Mouse (Mus musculus): ENCODE measurements around the gene B4galt2. TPM values are rescaled to one million over a fixed set of nuclear protein-coding genes. Genes with fewer than 3 reads are reported as not detected.

Gene B4galt2
- total RNA-seq (2021) = 10 to 100 TPM in 1 of 2 experiments, 1 to 10 TPM in 1; 9.9 to 12.9 TPM
- long read RNA-seq, experiment 1, transcript B4galt2-201 (8 exons, 2,312 nt) = major isoform, 6 of 13 reads
- long read RNA-seq, experiment 1, partial matches to known transcripts = 2 of 13 reads
- long read RNA-seq, experiment 1, other reads (novel, unspliced or antisense) = 5 of 13 reads
- long read RNA-seq, experiment 2, transcript B4galt2-201 (8 exons, 2,312 nt) = major isoform, 15 of 25 reads
- long read RNA-seq, experiment 2, partial matches to known transcripts = 5 of 25 reads
- long read RNA-seq, experiment 2, other reads (novel, unspliced or antisense) = 5 of 25 reads

- peak; percentile 57 to 60 for DNase-seq (ENCODE audit: low spot score in 2 of 2)
Observed at GRCm38 (mm10) chr4:117882701-117883691, at the start of gene B4galt2. TSS of gene B4galt2 (minus strand) at chr4:117883487.

- no peak for DNase-seq (ENCODE audit: low spot score in 2 of 2)
Observed at GRCm38 (mm10) chr4:117929391-117929881, 46.1 kb upstream of the B4galt2 start, which contains the start of gene Artn. TSS of gene Artn (minus strand) at chr4:117929763.

- DNase-seq (ENCODE audit: low spot score in 2 of 2) = peak; percentile 50 to 56
Observed at GRCm38 (mm10) chr4:117928699-117929241, 45.5 kb upstream of the B4galt2 start.

GRCm38 (mm10) chr4:117928234-117928633 is 44.9 kb upstream of the B4galt2 start:
- no peak for DNase-seq (ENCODE audit: low spot score in 2 of 2)

- DNase-seq (ENCODE audit: low spot score in 2 of 2) = no peak
Observed at GRCm38 (mm10) chr4:117926545-117927482, 43.5 kb upstream of the B4galt2 start.

GRCm38 (mm10) chr4:117924916-117925315 is 41.6 kb upstream of the B4galt2 start:
- DNase-seq (ENCODE audit: low spot score in 2 of 2) = no peak

GRCm38 (mm10) chr4:117923450-117923849 is 40.2 kb upstream of the B4galt2 start:
- DNase-seq (ENCODE audit: low spot score in 2 of 2) = no peak

- no peak for DNase-seq (ENCODE audit: low spot score in 2 of 2)
Observed at GRCm38 (mm10) chr4:117921358-117921757, 38.1 kb upstream of the B4galt2 start.

GRCm38 (mm10) chr4:117918762-117919161 is 35.5 kb upstream of the B4galt2 start:
- DNase-seq (ENCODE audit: low spot score in 2 of 2) = no peak

GRCm38 (mm10) chr4:117918261-117918660 is 35.0 kb upstream of the B4galt2 start:
- DNase-seq (ENCODE audit: low spot score in 2 of 2) = no peak

GRCm38 (mm10) chr4:117917847-117918246 is 34.6 kb upstream of the B4galt2 start:
- no peak for DNase-seq (ENCODE audit: low spot score in 2 of 2)

- DNase-seq (ENCODE audit: low spot score in 2 of 2) = no peak
Observed at GRCm38 (mm10) chr4:117917402-117917801, 34.1 kb upstream of the B4galt2 start.

- no peak for DNase-seq (ENCODE audit: low spot score in 2 of 2)
Observed at GRCm38 (mm10) chr4:117916386-117916785, 33.1 kb upstream of the B4galt2 start.

GRCm38 (mm10) chr4:117915489-117916105 is 32.3 kb upstream of the B4galt2 start:
- DNase-seq (ENCODE audit: low spot score in 2 of 2) = no peak

GRCm38 (mm10) chr4:117914591-117915442 is 31.5 kb upstream of the B4galt2 start, which contains the start of gene Ipo13:
TSS of gene Ipo13 (minus strand) at chr4:117914999.
- peak; percentile 85 to 89 for DNase-seq (ENCODE audit: low spot score in 2 of 2)

- DNase-seq (ENCODE audit: low spot score in 2 of 2) = no peak
Observed at GRCm38 (mm10) chr4:117914031-117914430, 30.7 kb upstream of the B4galt2 start.

- DNase-seq (ENCODE audit: low spot score in 2 of 2) = no peak
Observed at GRCm38 (mm10) chr4:117913421-117913820, 30.1 kb upstream of the B4galt2 start.

- no peak for DNase-seq (ENCODE audit: low spot score in 2 of 2)
Observed at GRCm38 (mm10) chr4:117912685-117913273, 29.5 kb upstream of the B4galt2 start.
